Mouse (Mus musculus): ENCODE results near the gene Ndel1.

Ndel1 gene

GRCm38 (mm10) chr11:68892233-68892832 lies 20.7 kb upstream of the Ndel1 start:
- no peak for DNase-seq (ENCODE audit: low spot score)

GRCm38 (mm10) chr11:68891823-68892222 lies 20.2 kb upstream of the Ndel1 start:
- no peak for DNase-seq (ENCODE audit: low spot score)

DNA sequence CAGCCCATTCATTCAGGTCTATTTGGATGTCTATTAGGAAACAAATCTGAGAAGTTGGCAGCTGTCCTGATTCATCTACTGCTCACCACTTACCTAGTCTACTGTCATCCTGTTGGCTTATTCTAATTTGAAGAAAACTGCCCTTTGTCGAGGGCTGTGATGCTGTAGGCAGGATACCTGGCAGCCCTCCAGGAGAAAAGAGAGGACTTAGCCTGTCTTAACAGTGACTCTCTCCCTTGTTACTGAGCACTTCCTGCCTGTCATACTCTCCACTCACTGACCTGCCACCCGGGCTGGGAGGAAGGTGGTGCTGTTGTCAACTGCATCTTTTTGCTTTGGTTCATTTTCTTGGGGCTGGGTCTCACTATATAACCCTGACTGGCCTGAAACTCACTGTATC lies 19.0 kb upstream of the Ndel1 start:
- no peak for DNase-seq (ENCODE audit: low spot score)

- DNase-seq (ENCODE audit: low spot score), result no peak
These were observed 17.0 kb upstream of the Ndel1 start for GRCm38 (mm10) chr11:68888653-68889052.

GRCm38 (mm10) chr11:68888253-68888652 lies 16.6 kb upstream of the Ndel1 start, which contains the start of gene Rnf222:
Rnf222 (plus strand) TSS chr11:68888553.
- no peak for DNase-seq (ENCODE audit: low spot score)

DNA sequence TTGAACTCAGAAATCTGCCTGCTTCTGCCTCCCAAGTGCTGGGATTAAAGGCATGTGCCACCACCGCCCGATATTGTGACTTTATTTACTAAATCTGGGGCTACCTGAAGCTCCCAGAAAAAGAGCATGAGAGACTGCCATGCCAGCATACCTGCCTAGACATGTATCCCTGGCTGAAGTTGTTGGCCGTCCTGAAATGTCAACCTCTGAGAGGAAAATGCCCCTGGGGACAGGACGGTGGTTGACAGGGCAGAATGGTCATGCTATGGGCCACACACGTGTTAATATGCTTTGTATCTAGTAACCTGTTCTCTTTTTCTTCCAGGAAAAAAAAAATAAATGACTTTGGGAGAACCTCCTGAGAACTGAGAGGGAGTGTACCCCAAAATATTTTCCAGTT lies 14.4 kb upstream of the Ndel1 start:
- DNase-seq (ENCODE audit: low spot score), result no peak

GRCm38 (mm10) chr11:68884368-68884767 lies 12.7 kb upstream of the Ndel1 start:
- DNase-seq (ENCODE audit: low spot score), result no peak

DNA sequence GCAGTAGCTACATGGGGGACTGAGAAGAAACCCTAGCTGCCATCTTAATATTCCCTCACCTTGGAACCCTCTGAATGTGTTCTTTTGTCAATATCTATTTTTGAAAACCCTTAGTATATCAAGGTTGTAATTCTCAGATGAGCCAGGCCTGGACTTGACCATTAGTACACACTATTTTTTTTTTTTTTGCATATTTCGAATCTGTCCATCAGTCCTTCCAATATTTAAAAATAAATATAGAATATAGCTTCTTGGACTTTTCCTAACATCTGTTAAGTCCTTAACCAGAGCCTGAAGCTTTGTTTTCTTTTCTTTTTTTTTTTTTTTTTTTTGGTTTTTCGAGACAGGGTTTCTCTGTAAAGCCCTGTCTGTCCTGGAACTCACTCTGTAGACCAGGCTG lies 12.2 kb upstream of the Ndel1 start:
- no peak for DNase-seq (ENCODE audit: low spot score)

GRCm38 (mm10) chr11:68882107-68882506 lies 10.4 kb upstream of the Ndel1 start:
- DNase-seq (ENCODE audit: low spot score), result no peak

GRCm38 (mm10) chr11:68878811-68879210 lies 7.2 kb upstream of the Ndel1 start:
- DNase-seq (ENCODE audit: low spot score), result no peak

GRCm38 (mm10) chr11:68874841-68875240 lies 3.2 kb upstream of the Ndel1 start:
- peak; percentile 66 for DNase-seq (ENCODE audit: low spot score)

GRCm38 (mm10) chr11:68871277-68871676 lies 381 bp downstream of the Ndel1 start:
- DNase-seq (ENCODE audit: low spot score), result no peak

GRCm38 (mm10) chr11:68864544-68865189 lies 7.0 kb downstream of the Ndel1 start:
- DNase-seq (ENCODE audit: low spot score), result peak; percentile 25

DNA sequence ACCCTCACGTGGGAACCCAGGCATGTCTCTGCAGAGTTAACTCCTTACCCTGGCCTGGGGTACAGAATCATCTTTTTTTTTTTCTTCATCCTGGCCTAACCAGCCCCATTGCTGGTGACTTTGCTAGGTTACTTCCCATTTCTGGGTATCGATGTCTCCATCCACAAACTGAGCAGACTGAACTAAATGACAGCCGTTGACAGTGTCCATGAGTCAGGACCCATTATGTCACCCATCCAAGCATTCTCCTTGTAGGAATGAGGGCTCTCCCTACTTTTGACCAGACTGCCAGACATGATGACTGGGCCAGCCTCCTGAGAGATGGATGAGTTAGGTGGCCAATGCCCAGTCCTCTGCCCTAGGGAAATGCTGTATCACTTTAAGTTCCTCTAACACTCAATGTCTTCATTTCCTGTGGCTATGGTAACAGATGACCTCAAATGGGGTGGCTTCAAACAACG lies 8.0 kb downstream of the Ndel1 start:
- no peak for DNase-seq (ENCODE audit: low spot score)

DNA sequence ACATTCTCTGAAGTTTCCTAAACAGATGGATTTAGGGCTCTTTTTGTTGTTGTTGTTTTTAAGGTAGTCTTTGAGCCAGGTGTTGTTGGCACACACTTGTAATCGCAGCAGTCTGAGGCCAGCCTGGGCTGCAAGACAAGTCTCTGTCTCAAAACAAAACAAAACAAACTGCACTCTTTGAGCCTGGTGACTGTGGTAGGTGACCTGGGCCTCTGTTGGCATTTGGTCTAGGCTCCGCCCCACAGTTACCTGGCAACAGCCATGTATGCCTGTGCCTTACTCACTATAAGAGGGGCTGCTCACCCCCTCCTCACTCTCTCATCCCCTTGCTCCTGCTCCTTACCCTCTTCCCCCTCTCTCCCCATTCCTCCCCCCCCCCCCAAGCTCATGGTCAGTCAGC lies 9.4 kb downstream of the Ndel1 start:
- DNase-seq (ENCODE audit: low spot score), result no peak

DNA sequence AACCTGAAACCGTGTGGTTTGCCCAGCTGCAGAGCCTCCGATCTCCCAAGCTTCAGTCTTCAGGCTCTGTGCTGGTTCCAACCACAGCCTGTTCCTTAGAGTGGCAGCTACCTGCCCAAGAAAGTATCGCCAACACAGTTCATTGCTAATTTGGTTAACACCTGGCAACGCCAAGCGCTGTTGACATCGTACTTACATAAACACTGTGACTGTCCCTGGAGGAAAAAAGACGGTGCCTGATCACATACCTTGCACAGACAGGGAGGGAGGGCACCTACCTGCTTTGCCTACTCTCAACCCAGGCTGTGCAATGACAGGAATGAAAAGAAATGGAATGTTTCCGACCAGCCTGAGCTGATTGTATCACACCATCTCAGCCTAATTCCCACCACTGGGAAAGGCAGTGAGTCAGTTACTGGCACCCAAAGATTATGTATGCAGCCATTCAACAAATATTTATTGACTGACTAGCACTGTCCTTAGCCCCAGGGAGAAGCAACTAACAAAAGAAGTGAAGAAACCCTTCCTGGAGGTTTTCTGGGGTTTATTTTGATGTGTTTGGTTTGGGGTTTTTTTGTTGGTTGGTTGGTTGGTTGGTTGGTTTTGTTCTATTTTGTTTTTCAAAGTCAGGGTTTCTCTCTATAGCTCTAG lies 11.6 kb downstream of the Ndel1 start:
- no peak for DNase-seq (ENCODE audit: low spot score)

- no peak for DNase-seq (ENCODE audit: low spot score)
These were observed 14.3 kb downstream of the Ndel1 start for GRCm38 (mm10) chr11:68857329-68857728.

- DNase-seq (ENCODE audit: low spot score), result no peak
These were observed 17.0 kb downstream of the Ndel1 start for GRCm38 (mm10) chr11:68854621-68855020.

DNA sequence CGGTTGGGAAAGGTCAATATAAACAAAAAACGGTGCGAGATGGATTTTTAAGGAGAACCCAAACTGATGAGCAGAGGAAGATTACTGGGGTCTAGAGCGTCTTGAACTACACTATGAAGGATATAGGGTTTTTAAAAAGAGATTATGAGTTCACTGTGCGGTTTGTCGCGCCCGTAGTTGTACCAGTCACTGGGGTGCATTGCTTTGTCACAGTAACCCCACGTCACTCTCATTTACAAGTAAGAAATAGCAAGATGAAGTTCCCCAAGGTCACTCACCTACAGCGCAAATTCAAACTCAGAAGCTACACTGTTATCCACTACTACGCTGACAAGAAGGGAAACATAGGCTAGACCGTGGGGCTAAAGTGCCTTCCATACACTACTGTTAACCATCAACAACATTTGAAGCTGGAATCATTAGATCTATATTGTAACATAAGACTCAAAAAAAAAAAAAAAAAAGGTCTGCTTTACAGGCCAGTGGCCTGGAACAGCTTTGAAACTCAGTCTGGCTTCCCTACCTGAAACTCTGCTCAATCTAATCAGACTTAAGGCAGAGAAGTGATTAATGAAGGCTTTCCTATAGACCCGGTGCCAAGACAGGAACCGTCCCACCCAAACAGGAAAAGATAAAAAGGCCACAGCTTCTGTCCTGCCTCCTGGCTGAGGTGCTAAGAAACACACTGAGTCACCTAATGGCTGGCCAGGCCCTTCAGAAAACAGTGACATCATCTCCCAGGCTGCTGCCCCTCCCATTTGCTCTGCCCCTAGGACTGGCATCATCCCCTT lies 17.9 kb downstream of the Ndel1 start:
- no peak for DNase-seq (ENCODE audit: low spot score)

DNA sequence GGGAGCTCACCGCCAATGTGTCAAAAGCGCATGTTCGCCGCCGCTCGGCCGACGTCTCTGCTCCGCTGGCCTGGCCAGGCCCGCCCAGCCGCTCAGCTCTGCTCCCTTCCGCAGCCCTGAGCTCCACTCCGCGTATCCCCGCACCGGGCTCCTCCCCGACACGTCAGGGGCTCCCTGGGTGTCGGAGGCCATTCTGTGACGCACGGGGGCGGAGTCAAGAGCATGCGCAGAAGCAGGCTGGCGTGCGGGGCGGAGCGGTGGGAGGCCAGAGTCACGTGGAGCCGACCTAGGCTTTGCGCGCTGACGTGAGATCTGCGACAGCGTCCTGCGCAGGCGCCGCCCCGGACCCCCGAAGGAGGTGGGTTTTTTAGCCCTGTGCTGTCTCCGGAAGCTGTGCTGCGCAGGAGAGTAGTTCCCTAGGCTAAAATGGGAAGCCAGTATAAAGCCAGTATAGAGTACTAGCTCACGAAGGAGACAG lies 18.7 kb downstream of the Ndel1 start:
- peak; percentile 100 for DNase-seq (ENCODE audit: low spot score)

DNA sequence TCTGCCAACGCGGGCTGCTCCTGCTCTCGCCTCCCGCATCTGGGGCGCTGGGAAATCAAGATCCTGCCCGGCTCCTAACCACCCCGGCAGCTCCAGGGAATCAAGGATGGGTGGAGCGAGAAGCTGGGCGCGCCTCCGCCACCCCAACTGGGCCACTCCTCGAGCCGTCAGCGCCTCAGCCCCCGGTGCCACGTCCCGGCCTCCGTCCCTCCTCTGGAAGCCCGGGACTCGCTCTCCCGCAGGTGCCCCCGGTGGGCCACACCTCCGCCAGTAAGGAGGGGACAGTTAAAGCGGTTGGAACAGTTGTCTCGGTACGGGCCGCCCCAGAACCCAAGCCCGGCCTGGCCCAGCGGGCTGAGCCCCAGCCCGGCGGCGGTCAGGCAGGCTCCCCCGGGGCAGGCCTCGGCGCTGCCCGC lies 19.2 kb downstream of the Ndel1 start:
- DNase-seq (ENCODE audit: low spot score), result peak; percentile 64
